Mouse (Mus musculus) cerebellum, adult 11 months (tissue): ENCODE results near the gene Wfdc21.

Source experiments
- DNase-seq: peaks from one replicate; pipeline ENCODE4 v3.0.0; 2022

Wfdc21 gene

DNA sequence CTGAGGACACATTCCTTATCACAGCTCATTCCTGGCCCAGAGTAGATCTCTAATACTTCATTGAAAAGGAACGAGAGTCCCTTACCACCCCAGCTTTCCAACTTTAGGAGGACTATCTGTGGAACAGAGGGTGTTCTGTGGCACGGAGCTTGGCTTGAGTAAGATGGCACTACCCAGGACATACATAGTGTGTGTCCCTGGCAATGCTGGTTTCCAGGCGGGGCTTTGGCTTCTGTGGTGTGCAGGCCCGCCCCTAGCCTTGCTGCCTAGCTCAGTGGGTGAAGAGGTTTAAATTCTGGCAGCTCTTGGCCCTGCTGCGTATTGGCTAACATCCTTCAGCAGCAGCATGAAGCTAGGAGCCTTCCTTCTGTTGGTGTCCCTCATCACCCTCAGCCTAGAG is at the start of gene Wfdc21:
Gene Wfdc21, plus strand, starts transcription at position 260 of the 400 bp plus-strand sequence.
- no peak for DNase-seq

DNA sequence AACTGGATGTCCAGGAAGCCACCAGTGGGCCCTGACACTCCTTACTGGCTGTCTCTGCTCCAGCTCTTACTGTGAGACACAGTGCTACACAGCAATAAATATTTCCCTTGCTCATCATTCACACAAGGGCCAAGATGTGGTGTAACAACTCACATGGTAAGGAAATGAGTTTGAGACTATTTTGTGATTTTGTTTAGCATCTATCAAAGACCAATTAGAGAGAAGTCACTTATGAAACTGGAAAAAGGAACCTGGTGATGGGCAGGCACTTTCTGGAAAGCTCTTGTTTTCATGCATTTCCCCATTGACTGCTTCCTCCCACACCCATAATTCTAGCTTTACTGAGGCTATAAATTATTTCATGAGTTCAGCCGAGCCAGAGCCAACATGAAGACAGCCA is 43.0 kb upstream of the Wfdc21 start, which contains the start of gene Wfdc17:
Gene Wfdc17, plus strand, starts transcription at position 287 of the 400 bp plus-strand sequence.
- DNase-seq = no peak

DNA sequence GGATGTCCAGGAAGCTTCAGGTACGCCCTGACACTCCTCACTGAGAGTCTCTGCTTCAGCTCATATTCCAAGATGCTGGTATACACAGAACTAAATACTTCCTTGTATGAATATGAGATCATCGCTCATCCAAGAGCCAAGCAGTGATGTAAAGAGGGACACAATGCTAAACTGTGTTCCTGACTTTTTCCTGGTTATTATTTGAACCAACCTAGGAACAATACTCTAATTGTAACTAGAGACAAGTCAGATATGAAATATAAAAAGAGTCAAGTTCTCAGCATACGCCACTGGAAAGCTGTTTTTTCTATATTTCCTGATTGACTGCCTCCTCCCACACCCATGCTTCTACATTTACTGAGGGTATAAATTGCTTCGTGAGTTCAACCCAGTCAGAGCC is 38.0 kb upstream of the Wfdc21 start, which contains the start of gene Wfdc18:
Gene Wfdc18, plus strand, starts transcription at position 301 of the 400 bp plus-strand sequence.
- no peak for DNase-seq

DNA sequence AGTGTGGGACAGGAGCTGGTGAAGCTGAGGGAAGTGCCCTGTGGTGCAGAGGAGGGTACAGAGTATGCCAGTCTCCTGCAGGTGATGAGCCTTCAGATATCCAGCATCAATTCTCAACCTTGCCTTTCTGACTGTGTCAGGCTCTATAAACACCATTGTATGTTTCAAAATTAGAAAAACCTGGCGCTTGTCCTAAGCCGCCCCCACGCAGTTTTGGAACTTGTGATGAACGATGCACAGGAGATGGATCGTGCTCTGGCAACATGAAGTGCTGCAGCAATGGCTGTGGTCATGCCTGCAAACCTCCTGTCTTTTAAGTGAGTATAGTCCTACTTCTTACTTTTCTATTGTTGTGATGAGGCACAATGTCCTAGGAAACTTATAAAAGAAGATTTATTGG is 37.1 kb upstream of the Wfdc21 start:
- DNase-seq = no peak

DNA sequence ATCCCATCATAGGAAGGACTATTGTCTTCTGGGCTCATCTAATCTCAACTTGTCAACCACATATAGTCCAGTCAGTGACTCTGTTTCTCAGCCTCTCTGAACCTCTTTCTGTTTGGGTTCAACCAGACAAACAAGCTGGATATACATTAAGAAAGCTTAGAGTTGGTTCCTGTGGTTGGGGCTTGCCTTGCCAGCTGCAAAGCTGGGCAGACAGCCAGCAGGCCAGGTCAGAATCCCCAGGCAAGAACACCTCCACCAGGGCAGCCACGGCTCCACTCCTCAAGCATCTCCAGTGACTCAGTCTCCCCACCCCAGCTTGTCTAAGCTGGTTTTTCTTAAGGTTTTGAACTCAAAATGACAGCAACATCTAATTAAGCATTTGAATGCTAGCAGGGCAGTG is 34.1 kb upstream of the Wfdc21 start:
- no peak for DNase-seq

DNA sequence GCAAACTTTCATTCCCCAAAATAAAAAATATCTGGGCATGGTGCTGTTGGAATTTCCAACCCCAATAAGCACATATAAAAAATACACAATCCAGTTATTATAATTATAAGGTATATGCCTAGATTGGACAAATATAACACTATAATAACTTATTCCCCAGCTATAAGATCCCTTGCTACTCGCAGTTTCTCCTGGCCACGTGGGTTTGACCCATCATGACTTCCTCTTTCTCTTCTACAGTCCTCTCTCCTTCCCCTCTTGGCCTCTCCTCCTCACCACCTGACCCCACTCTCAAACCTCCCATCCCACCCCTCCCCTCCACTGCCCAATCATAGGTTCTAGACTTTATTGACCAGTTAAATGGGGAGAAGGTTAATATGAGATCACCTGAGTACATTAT is 32.8 kb upstream of the Wfdc21 start:
- DNase-seq = no peak

DNA sequence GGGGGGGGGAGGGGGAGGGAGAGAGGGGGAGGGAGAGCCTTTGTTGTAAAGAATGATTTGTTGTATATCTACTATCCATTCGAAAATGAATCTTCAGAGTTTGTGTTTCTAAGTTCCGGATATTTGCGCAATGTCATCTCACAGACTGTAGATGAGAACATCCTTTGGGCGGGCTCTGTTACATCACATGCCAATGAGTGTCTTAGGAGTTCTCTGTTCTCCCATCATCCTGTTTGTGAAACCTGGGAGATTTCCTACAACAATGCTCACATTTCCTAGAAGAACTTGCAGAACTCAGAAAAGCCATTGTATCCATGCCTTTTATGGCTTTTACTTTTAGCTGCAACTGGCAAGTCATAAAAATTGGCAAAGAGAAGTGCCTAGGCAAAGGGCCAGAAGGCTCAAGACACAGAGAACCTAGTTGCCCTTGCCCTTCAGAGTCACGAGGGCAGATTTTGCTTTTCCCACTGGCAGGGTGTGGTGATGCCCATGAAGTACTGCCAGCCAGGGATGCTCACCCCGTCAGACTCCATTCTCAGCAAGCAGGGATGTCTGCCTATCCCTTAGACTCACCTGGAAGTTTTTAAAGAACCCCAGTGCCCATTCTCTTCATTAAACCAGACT is 29.6 kb upstream of the Wfdc21 start:
- DNase-seq = no peak

DNA sequence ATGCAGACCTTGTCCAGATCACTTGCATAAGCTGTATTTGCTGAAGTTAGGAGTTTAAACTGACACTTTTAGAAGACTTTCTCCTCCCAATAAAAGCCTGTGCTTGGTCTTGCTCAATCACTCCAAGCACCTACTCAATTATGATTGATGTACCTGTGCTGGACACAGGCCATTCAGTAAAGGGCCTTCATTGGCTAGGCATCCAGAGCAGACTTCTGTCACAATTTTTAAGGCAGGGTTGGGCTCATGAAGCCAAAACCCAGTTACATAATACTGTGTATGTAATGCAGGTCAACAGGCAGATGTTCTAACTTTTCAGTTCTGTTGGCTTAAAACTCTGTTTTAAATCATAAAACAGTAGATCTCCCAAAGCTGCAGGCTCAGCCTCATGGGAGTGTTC is 26.0 kb upstream of the Wfdc21 start:
- no peak for DNase-seq

DNA sequence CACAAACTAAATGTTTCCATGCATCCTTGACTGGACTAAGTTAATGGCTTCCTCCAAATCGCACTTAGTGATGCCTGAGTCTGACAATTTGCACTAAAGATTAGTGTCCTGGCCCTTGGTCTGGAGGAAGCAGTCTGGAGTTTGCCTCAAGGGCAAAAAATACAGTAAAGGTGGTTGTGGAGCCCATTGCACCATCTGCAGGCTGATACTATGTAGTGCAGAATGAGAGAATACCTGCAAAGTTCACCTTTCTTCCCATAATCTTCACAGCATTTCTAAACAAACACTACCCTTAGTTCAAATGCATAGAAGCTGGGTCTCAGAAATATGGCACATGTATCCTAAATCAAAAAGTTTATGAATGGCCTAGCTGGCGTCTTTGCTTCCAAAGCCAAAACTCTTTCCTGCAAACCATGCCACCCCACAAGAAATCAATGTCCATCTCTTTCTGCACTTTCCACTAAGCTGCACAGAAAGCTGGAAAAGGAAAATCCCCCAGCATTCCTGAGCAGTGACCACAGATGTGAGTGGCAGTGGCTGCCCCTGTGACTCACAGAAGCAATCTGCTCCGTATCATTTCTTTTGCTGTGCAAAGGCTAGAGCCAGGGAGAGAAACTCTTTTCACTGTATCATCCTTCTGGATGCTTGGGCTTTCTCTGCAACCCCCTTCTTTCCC is 17.8 kb upstream of the Wfdc21 start:
- DNase-seq = no peak

DNA sequence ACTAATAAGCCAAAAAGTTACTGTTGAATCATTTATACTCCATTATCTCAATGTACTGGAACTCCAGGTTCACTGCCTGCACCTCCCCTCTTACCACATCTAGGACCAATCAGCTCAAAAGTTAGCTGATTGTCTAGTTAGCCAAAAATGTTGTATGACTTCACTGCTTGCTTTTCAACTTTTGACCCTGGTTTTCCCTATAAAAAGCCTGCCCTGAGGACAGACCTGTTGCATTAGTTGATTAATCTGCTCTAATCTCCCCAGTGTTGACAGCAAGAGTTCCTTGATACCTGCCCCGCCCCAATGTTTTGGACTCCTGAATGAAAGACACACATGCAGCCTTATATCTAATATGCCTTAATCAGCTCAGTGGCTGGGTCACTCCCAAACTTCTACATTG is 15.6 kb upstream of the Wfdc21 start:
- DNase-seq = no peak

DNA sequence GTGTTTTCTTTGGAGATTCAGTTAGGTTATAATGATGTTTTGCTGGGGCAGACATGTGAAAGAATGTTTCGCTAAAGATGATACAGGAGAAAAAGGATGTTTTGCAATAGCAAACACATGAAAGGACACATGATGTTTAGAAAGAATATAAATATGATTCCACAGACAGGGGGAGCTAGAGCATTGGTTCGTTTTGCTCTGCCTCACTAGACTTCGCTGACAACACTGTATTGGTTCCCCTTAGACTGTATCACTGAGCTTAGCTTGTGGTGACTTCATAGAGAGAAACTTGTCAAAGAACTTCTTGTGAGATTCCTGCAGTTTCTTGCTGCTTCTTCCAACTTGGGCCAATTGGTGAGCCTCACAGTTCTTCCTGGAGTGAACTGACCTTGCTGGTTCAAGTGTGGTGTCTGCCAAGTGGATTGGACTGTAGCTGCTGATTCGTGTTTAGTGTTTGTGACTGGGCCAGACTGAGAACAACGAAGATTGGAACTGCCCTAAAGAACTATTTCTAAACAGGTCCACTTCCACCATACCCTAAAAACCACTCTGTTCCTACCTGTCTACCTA is 13.6 kb upstream of the Wfdc21 start:
- no peak for DNase-seq

DNA sequence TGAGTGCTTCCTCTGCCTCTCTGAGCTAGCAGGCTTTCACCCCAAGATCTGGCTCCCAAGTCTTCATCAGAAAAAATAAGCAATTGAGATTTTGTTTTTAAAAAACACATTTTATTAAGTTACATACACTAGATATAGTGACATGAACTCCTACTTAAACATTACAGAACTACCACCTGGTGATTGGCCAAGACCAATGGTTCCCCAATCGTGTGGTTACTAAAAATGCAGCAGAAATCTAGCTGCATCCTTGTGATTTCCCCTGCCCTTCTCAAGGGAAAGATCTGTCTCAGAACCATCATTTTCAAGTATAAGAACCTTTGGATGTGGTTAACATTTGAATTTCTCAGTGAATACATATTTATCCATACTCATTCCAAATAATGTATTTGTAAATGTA is 12.5 kb upstream of the Wfdc21 start:
- no peak for DNase-seq

DNA sequence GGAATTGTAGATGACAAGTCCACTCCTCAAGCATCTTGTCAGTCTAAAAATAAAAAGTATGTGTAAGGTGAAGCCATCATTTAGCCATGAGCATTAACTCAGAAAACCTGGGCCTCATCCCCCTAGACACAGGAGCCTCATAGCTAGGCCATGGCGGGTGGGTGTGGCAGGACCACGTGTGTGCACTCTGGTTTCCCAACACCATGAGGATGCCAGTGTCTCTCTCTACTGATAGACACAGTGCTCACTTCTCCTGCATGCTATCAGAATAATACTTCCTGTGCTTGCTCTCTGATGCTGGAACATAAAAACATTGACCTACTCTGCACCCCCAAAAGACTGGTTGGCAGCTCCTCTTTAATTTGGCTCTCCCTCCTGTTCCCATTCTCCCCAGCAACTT is 10.9 kb upstream of the Wfdc21 start:
- no peak for DNase-seq

DNA sequence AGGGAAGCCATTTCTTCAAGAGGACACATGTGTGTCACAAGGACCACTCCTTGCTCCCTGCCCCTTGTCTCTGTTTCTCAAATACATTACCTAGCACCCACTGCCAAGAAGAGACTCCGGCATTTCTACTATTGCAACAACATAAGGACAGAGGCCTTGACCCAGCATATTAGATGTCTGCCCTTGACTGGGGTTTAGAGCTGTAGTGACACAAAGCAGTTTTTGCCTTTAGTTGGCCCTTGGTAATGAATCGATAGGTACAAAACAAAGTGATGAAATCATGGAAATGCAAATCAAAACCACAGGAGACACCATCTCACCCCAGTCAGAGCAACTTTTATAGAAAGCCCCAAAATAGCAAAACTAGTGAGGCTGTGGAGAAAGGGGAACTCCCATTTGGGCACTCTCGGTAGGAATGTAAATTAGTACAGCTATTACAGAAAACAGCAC is 9.6 kb upstream of the Wfdc21 start:
- DNase-seq = no peak

DNA sequence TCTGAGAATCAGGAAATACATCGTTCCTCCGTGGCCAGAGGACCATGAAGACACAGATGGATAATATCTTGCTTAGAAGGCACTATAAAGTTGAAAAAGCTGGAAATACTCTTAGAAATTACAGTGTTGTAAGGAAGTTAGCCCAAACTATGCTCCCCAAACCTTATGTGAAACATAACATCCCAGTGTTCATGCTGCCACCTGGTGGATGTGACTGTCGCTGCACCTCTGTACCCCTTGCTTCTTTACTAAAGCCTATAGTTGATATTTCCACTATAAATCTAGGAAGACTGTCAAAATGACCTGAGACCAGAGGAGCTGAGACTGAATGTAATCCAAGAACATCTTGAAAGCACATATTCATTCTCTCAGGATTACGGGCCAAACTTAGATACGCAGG is 7.5 kb upstream of the Wfdc21 start:
- peak; percentile 55 for DNase-seq

DNA sequence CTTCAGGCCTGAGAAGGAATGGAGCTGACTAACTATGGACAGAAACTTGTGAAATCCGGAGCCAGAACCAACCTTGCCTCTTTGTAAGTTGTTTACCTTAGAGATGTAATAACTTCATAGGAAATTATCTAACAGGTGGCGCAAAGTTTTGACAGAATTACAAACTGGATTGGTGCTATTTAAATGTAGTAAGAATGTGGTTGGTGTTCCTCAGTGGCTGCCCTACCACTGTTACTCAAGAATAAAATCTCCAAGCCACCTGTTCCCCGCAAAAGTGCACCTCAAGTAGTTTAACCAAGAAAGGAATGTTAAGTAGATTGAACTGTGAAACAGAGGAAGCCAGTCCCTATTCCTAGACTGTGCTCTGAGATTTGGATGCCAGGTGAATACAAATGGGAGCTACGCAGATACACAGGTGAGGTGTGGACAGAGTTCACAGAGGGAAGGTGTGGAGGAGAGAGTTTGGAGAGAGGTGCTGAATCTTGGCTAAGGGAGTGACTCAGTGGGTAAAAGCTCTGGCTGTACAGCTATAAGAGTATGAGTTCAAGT is 6.2 kb upstream of the Wfdc21 start:
- no peak for DNase-seq

DNA sequence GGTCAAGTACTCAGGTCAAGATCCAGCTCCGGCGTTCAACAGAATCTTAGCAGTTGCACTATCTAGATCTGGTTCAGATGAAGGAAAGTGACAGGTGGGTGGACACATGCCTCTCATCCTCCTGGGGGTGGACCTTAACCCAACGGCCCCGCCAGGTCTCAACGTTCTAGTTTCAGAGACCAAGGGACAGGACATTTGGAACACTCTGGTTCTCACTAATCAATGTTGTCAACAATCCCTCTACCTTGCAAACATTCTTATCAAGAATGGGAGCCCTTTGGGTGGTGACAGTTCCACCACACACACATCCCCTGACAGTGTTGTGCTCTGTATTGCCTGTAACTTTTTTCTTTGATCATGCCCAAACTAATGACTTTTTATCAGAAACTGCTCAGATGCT is 4.9 kb upstream of the Wfdc21 start:
- DNase-seq = no peak

DNA sequence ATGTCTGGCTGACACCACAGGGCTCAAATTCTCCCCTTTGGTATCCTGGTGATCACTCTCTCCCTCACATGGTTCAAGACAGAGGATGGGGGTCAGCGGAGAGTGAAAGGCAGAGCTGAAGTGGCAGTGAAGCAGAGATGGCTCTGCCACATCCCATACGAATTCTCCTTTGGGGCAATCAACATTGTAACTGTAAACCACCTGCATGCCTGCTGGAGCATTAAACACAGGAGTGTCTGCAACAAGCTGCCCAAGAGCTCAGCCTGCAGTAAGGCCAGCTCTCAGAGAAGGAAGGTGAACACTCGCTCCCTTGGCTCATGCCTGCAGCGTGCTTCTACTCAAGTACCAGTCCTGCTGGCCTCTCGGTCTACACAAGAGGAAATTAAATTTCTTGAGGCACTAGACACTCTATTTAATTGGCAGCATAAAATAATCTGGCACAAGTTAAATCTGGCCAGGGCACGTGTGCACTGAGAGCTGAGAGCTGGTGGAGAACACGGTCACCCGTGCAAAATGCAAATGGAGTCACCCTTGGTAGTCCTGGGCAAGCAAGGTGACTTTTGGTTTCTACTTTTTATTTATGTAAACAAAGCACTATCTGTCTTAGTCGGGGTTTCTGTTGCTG is 3.9 kb upstream of the Wfdc21 start:
- no peak for DNase-seq

DNA sequence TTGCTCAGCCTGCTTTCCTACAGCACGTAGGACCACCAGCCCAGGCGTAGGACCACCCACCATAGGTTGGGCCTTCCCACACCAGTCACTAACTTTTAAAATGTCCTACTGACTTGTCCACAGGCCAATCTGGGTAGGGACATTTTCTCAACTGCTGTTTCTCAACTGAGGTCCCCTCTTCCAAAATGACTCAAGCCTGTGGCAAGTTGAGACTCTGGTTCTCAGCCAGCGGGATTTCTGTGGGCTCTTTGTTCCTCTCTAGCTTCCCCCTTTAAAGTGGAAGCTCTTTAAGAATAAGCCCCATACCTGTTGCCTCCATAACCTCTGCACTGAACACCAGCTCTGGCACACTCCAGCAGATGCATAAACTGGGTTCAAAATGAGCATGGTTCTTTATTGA is 3.2 kb upstream of the Wfdc21 start:
- DNase-seq = no peak

DNA sequence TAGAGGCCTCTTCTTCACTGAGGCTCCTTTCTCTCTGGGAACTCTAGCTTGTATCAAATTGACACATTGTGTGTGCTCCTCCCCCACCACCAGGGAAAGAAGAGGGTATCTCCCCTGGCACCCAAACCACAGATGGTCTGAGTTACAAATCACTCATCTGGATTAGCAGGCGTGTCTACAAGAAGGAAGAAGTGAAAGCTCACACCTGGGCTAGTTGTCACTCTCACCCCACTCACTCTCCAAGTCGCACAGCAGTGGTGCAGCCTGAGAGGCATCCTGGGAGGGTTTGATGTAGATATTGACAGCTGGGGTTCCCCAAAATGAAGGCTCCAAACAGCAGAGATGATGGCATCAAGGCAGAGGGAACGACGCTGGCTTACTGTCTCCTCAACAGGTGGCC is 588 bp upstream of the Wfdc21 start:
- no peak for DNase-seq

DNA sequence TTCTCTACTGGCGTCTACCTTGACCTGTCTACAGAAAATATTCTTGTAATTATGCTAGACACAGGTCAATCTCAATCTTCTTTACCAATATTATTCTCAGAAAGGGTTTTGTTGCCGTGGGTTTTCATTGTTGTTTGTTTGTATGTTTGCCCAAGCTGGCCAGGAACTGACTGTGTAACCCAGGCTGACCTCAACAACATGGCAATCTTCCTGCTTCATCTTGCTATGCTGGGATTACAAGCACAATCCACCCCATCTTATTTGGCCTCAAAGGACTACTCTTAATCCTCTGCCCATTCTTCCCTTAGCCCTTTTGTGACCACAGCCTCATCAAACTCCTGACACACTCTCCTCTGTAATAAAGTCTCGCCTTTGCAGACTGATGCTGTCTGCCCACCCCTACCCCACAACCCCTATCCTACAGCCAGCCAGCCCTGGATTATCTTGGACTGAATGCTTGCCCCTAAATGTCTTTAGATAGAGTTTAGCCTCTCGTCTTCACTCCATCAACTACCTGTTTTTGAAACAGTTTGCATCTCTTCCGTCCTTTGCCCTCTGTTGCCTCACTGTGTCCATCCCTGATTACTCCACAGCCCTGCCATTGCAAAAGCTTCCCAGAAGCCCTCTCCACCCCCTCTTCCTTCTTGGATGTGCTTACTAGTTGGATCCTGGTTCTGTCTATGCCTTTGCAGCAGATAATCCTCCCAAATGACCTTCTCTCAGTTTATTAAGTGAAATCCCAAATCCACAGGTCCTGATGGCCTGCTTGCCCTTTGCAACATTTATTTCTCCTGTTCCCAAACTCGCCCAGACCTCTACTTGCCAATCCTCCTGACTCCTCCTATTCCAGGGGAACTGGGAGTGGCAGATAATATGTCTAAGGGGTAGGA is 881 bp downstream of the Wfdc21 start:
- DNase-seq = no peak

DNA sequence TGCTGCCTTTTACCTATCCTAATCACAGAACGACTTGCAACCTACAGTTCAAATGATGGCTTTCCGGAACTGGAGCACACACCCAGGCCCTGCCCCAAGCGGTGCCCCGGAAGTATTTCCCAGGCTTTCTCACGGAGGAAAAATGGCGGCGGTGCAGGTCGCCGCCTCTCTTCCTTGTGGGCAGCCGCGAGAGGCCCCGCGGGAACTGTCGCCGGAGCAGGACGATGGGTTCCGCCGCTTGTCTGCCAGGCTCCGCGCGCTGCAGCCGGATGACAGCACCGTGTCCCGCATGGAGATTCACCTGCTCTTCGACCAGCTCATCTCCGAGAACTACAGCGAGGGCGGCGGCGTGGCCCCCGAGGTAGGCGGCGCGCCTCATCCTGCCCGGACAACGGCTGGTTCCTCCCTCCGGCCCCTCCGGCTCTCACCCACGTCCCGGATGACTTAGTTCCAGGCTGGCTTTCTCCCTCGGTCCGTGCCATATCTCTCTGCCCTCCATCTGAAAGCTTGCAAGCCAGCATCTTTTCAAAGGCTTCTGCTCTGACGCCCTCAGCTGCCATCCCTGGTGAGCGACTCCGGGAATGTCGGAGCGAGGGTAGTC is 6.9 kb downstream of the Wfdc21 start, which contains the start of gene Heatr6:
Gene Heatr6, plus strand, starts transcription at position 116 of the 601 bp plus-strand sequence.
- peak; percentile 89 for DNase-seq
